ENCODE assay signal across 20 mouse cellular contexts in the genomic region with DNA sequence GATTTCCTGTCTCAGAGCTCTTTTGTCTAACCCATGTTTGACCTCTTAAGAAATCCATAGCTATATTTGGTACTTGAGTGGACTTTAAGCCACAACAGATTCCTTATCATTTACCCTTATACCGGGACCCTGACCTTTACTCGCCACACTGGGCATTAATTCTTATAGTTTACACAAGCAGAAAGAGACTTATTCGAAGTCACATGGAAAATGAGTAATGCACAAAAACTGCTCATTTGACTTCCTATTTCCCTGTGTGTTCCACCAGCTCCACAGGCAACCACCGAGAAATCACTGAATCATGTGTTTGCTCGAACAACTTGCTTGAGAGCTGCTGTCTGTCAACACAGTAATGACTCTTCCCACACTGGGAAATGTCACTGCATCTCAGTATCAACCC. TPM values are rescaled to one million over a fixed set of nuclear protein-coding genes. Genes with fewer than 3 reads are reported as not detected.
DNase-seq lines count a peak whose midpoint lies in the region; ATAC-seq and TF ChIP-seq lines count a peak whose summit lies in the region.
"Had no signal": no experiment of that assay in that cellular context is flagged by ENCODE, and none has a peak within 500 bp of the region (broad histone marks: within the 10 kb centered on the region; RNA-seq: fewer than 3 reads in every experiment).

No protein-coding gene starts in this region.

- no peaks in the 10 kb centered on the region for H3K27me3 ChIP-seq in kidney, embryonic 15.5 days
- H3K27me3 ChIP-seq in cerebellum, adult 2 months (ENCODE audit: control insufficient read depth, insufficient read depth, low read length) = no peaks in the 10 kb centered on the region
- H3K27me3 ChIP-seq: embryonic facial prominence, embryonic 13.5 days; forebrain, embryonic 13.5 days; limb, embryonic 15.5 days; megakaryocyte, embryonic 14.5 days had no signal

- no peak overlapping the region for H3K4me3 ChIP-seq in kidney, embryonic 15.5 days (replicated peaks)
- H3K4me3 ChIP-seq in cerebellum, adult 2 months (replicated peaks; ENCODE audit: insufficient read depth, low read depth, low read length) = no peak overlapping the region
- H3K4me3 ChIP-seq: embryonic facial prominence, embryonic 13.5 days; forebrain, embryonic 13.5 days; gastrocnemius, adult 2 months; limb, embryonic 15.5 days; megakaryocyte, embryonic 14.5 days had no signal

- 58% methylated on average over 5 of the region's 5 CpGs for WGBS in kidney, embryonic 15.5 days
- 78% methylated on average over 5 of the region's 5 CpGs for WGBS in cerebellum, adult 2 months

- H3K4me2 ChIP-seq in kidney, embryonic 15.5 days = no peak overlapping the region
- H3K4me2 ChIP-seq: embryonic facial prominence, embryonic 13.5 days; forebrain, embryonic 13.5 days; hindbrain, embryonic 14.5 days; limb, embryonic 15.5 days had no signal

- no peak for TF ChIP-seq CTCF in cerebellum, adult 2 months (IDR thresholded peaks at IDR 0.05; ENCODE audit: borderline replicate concordance, insufficient read depth, low read depth, low read length)

- H3K4me1 ChIP-seq in kidney, embryonic 15.5 days = no peaks in the 10 kb centered on the region
- H3K4me1 ChIP-seq in cerebellum, adult 2 months (ENCODE audit: control insufficient read depth, insufficient read depth, low read length) = no peaks in the 10 kb centered on the region
- H3K4me1 ChIP-seq: embryonic facial prominence, embryonic 13.5 days; forebrain, embryonic 13.5 days; limb, embryonic 15.5 days had no signal

- no peak for TF ChIP-seq POLR2A in cerebellum, adult 2 months (IDR thresholded peaks at IDR 0.05; ENCODE audit: borderline replicate concordance, insufficient read depth, low read length)

- H3K9ac ChIP-seq in kidney, embryonic 15.5 days = no peak overlapping the region
- H3K9ac ChIP-seq: embryonic facial prominence, embryonic 13.5 days; forebrain, embryonic 13.5 days; hindbrain, embryonic 14.5 days; limb, embryonic 15.5 days had no signal

- H3K36me3 ChIP-seq in kidney, embryonic 15.5 days = no peaks in the 10 kb centered on the region
- H3K36me3 ChIP-seq: embryonic facial prominence, embryonic 13.5 days; limb, embryonic 15.5 days had no signal

- no peaks in the 10 kb centered on the region for H3K9me3 ChIP-seq in kidney, embryonic 15.5 days (replicated peaks)
- H3K9me3 ChIP-seq: embryonic facial prominence, embryonic 13.5 days; forebrain, embryonic 13.5 days; limb, embryonic 15.5 days; megakaryocyte, embryonic 14.5 days had no signal

- 0 out of 2 replicates have a peak, but pooled peaks have one; percentile 9 for ATAC-seq in kidney, embryonic 15.5 days (replicated peaks; ENCODE audit: low FRiP score)
- ATAC-seq in hematopoietic stem cell, adult 5-6 weeks (replicated peaks in 1 of 2; ENCODE audit: insufficient read depth in 1 of 2, low FRiP score in 2 of 2, low TSS enrichment in 1 of 2, low read depth in 1 of 2, poor library complexity in 2 of 2, severe bottlenecking in 2 of 2) = peak; percentile 44 to 61; a peak in 3 of 4 replicates
- 0 out of 2 replicates have a peak, but pooled peaks have one; percentile 9 for ATAC-seq in neutrophil, adult 5-6 weeks (ENCODE audit: extremely low read depth, insufficient number of reproducible peaks, low FRiP score, poor library complexity, severe bottlenecking)
- ATAC-seq: forebrain, embryonic 13.5 days; midbrain, embryonic 16.5 days had no signal

- DNase-seq in kidney, postnatal 14 days = no peak
- DNase-seq in NIH3T3 (ENCODE audit: low read depth) = peak; percentile 23
- DNase-seq in urinary bladder, postnatal 4 days (ENCODE audit: low spot score in 2 of 2) = no peak
- no peak for DNase-seq in spleen, postnatal 14 days (ENCODE audit: low spot score in 2 of 2)
- no peak for DNase-seq in cerebellum, adult 2 months
- DNase-seq: cerebellum, adult 18-20 months; gastrocnemius, adult 2 months; kidney, adult 9 months; right cerebral cortex, postnatal 14 days; thymus, adult 2 months had no signal

- no peak overlapping the region for H3K27ac ChIP-seq in kidney, embryonic 15.5 days
- no peak overlapping the region for H3K27ac ChIP-seq in cerebellum, adult 2 months (ENCODE audit: insufficient read depth, low read length)
- H3K27ac ChIP-seq: embryonic facial prominence, embryonic 13.5 days; forebrain, embryonic 13.5 days; gastrocnemius, adult 2 months; hindbrain, embryonic 14.5 days; limb, embryonic 15.5 days had no signal

RNA-seq across cellular contexts. Expression of gene Tfec, which starts 6.4 kb away (rescaled TPM):
- 5.8 and 5.9 TPM in 2 replicates for polyA plus RNA-seq in kidney, embryonic 15.5 days (2015; fragmentation: Nextera tagmentation; extraction: Ambion mirVana)
- total RNA-seq in hematopoietic stem cell, adult 5-6 weeks (2017) = 25.2 and 32.2 TPM in 2 replicates
- total RNA-seq in neutrophil, adult 5-6 weeks (2017) = 0.12 and 0.23 TPM in 2 replicates
- polyA plus RNA-seq in cerebellum, adult 2 months (2012; rRNA removed) = 0.14 TPM in 1 of 2 replicates, not detected in the other
- total RNA-seq: gastrocnemius, adult 2 months; layer of hippocampus, adult 18-20 months had no signal

Comparison
In these comparisons a context has a peak if more than half of its experiments do, and no peak if none do; other contexts are left out.
1. RNA of gene Tfec, which starts 6.4 kb away (total RNA-seq): 25.2 to 32.2 TPM in hematopoietic stem cell, adult 5-6 weeks; 0.12 to 0.23 TPM in neutrophil, adult 5-6 weeks; every median in the first group is over 10 times any median in the second.
2. Peak in every context shown above with its lines, with median percentiles within 50 percentile points of each other: ATAC-seq.